Mouse (Mus musculus) midbrain, embryonic 14.5 days (tissue): ENCODE results near the gene Tmc4. TPM values are rescaled to one million over a fixed set of nuclear protein-coding genes. Genes with fewer than 3 reads are reported as not detected.

Source experiments
- ATAC-seq: fragments of 200-750 bp; cut with Nextera tagmentation; 2 replicates; pipeline ENCODE4 v1.8.0; 2017; ENCODE audit warnings: moderate number of reproducible peaks, moderate library complexity; ENCODE audit not compliant: low FRiP score, low TSS enrichment
- DNase-seq: peaks from one replicate; pipeline ENCODE4 v3.0.0-alpha.2; 2015
- H3K27ac ChIP-seq: fragments of 300-500 bp; sonication (generic); replicated peaks from 2 replicates; pipeline ENCODE4 v1.5.1; 2014; ENCODE audit warnings: mild to moderate bottlenecking, low read depth, low read length, moderate library complexity
- H3K27me3 ChIP-seq: fragments of 300-500 bp; sonication (generic); 2 replicates; pipeline ENCODE4 v1.6.1; 2014; ENCODE audit warnings: low read length, control low read depth, mixed read lengths; ENCODE audit not compliant: control insufficient read depth, insufficient read depth
- H3K36me3 ChIP-seq: fragments of 300-500 bp; sonication (generic); 2 replicates; pipeline ENCODE4 v1.6.1; 2014; ENCODE audit warnings: low read length, control low read depth; ENCODE audit not compliant: control insufficient read depth, insufficient read depth
- H3K4me1 ChIP-seq: fragments of 300-500 bp; sonication (generic); 2 replicates; pipeline ENCODE4 v1.6.1; 2014; ENCODE audit warnings: mild to moderate bottlenecking, antibody characterized with exemption, low read length, control low read depth; ENCODE audit not compliant: control insufficient read depth, insufficient read depth
- H3K4me2 ChIP-seq: fragments of 300-500 bp; sonication (generic); 2 replicates; pipeline ENCODE4 v1.6.1; 2014; ENCODE audit warnings: mild to moderate bottlenecking, low read length, moderate library complexity
- H3K4me3 ChIP-seq: fragments of 300-500 bp; sonication (generic); replicated peaks from 2 replicates; pipeline ENCODE4 v1.5.1; 2014; ENCODE audit warnings: low read depth, low read length
- H3K9ac ChIP-seq: fragments of 300-500 bp; sonication (generic); replicated peaks from 2 replicates; pipeline ENCODE4 v1.6.1; 2014; ENCODE audit warnings: mild to moderate bottlenecking, low read length, moderate library complexity
- H3K9me3 ChIP-seq: fragments of 300-500 bp; sonication (generic); 2 replicates; pipeline ENCODE4 v1.6.1; 2016; ENCODE audit warnings: low read length, control low read depth, mixed read lengths; ENCODE audit not compliant: control insufficient read depth
- WGBS: fragments of 180-500 bp; shearing (Covaris S2); extraction: QIAGEN DNeasy Blood & Tissue Kit; methylation state at CpG from one replicate; pipeline ENCODE4 v1.1.7; 2014; 5-methylcytosine and 5-hydroxymethylcytosine counted together
- polyA plus RNA-seq: library from polyadenylated mRNA; unstranded; fragments of >200 nt; fragmentation: Nextera tagmentation; extraction: Ambion mirVana; gene quantifications from 2 replicates; pipeline ENCODE4 v1.2.1, GENCODE M21; 2014

Gene Tmc4
- polyA plus RNA-seq, 1 experiment from 2014 or later: 3.0 TPM

- H3K4me1 ChIP-seq: peaks cover 12% of the 10 kb centered on the region; the same call in 1 of the 2 replicates
- H3K27ac ChIP-seq: peak overlapping the region; percentile 77
- no peak overlapping the region for H3K9ac ChIP-seq
- H3K9me3 ChIP-seq: no peaks in the 10 kb centered on the region
- H3K4me2 ChIP-seq: 0 out of 2 replicates have a peak overlapping the region, but pooled peaks have one; percentile 7
- ATAC-seq: peak; percentile 44
- H3K4me3 ChIP-seq: no peak overlapping the region
- peaks cover 40% of the 10 kb centered on the region for H3K36me3 ChIP-seq
- DNase-seq: peak; percentile 77
- 47% methylated on average over 10 of the region's 10 CpGs for WGBS
- no peaks in the 10 kb centered on the region for H3K27me3 ChIP-seq
These were observed 6.7 kb upstream of the Tmc4 start for GRCm38 (mm10) chr7:3683908-3684550.

- Histone ChIP-seq H3K9ac (no peak overlapping the region), H3K4me3 (no peak overlapping the region), H3K9me3 (no peaks in the 10 kb centered on the region), H3K36me3 (0 out of 2 replicates have a peak, but pooled peaks cover 5% of the 10 kb centered on the region), H3K4me1 (no peaks in the 10 kb centered on the region), H3K27me3 (no peaks in the 10 kb centered on the region), H3K27ac (no peak overlapping the region), H3K4me2 (no peak overlapping the region)
- DNase-seq (no peak), ATAC-seq (no peak)
- 89% methylated on average over 12 of the region's 12 CpGs for WGBS
These were observed 982 bp downstream of the Tmc4 start for GRCm38 (mm10) chr7:3676371-3676770.

DNA sequence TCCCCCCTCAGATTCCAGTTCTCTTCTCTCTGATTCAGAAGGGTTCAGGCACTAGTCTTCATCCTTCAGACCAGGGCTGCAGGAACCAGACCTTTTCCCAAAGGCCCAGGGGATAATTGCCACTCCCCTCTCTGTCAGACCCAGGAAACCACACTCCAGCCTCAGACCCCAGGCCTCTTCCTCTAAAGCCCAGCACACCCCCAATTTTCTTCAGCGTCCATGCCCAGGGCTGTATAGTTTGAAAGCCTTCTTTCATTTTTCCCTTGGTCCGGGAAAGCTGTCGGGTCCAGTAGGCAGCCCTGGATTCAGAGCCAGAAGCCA lies 2.2 kb downstream of the Tmc4 start:
- Histone ChIP-seq H3K27ac (no peak overlapping the region), H3K9me3 (no peaks in the 10 kb centered on the region), H3K4me3 (no peak overlapping the region), H3K9ac (no peak overlapping the region), H3K4me1 (no peaks in the 10 kb centered on the region), H3K27me3 (no peaks in the 10 kb centered on the region), H3K36me3 (0 out of 2 replicates have a peak, but pooled peaks cover 5% of the 10 kb centered on the region), H3K4me2 (no peak overlapping the region)
- DNase-seq: no peak
- ATAC-seq: no peak
- whole genome bisulfite sequencing: 82% methylated on average over 3 of the region's 3 CpGs

GRCm38 (mm10) chr7:3674507-3675227 lies 2.7 kb downstream of the Tmc4 start:
- 0 out of 2 replicates have a peak, but pooled peaks cover 5% of the 10 kb centered on the region for H3K36me3 ChIP-seq
- H3K4me1 ChIP-seq: no peaks in the 10 kb centered on the region
- 67% methylated on average over 10 of the region's 10 CpGs for WGBS
- peak; percentile 93 for DNase-seq
- no peak overlapping the region for H3K4me2 ChIP-seq
- H3K27ac ChIP-seq: no peak overlapping the region
- no peaks in the 10 kb centered on the region for H3K9me3 ChIP-seq
- no peaks in the 10 kb centered on the region for H3K27me3 ChIP-seq
- H3K9ac ChIP-seq: no peak overlapping the region
- H3K4me3 ChIP-seq: no peak overlapping the region
- ATAC-seq: peak; percentile 85; the same call in 1 of the 2 replicates

GRCm38 (mm10) chr7:3666921-3667391 lies 10.4 kb downstream of the Tmc4 start:
- DNase-seq: no peak
- WGBS: 18% methylated on average over 14 of the region's 14 CpGs
- H3K27ac ChIP-seq: no peak overlapping the region
- no peak overlapping the region for H3K4me3 ChIP-seq
- no peaks in the 10 kb centered on the region for H3K27me3 ChIP-seq
- no peak overlapping the region for H3K9ac ChIP-seq
- H3K36me3 ChIP-seq: peaks cover 15% of the 10 kb centered on the region
- H3K4me2 ChIP-seq: no peak overlapping the region
- peaks cover 7% of the 10 kb centered on the region; the same call in 1 of the 2 replicates for H3K4me1 ChIP-seq
- no peak for ATAC-seq
- H3K9me3 ChIP-seq: no peaks in the 10 kb centered on the region

DNA sequence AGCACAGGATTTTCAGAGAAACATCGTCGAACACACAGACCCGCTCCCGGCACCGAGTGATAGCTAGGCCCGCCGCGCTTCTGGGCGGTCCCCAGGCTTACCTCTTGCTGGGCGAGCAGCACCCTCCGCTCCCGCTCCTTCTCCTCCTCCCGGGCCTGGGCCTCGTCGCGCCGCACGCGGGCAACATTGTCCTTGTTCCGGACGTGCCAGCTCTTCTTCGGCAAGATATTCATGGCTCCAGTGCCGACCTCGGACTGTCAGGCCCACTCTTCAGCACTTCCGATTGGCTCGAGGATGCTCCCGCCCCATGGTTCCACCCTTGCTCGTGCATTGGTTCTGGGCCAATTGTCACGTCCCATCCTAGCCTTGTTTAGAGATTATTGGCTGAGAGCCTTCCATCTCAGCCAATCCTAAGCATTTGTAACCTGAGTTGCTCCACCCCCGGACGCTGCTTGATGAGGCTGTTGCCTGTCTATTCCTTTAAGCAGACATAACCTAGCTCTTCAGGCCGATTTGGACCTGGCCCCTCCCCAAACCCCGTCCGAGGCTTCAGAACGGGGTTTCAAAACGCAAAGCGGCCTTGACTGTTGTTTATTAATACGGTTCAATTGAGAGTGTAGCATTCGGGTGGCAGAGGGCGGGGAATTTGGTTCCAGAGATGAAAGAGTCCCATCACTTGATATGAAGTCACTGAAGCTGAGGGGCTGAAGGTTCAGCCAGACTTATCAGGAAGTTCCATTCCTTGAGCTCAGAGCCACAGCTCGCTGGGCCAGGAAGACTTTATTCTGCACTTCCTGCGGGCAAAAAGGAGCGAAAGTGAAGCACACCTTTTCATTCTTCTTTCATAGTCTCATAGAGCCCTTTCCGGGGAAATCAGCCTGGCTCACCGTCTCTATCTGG lies 11.9 kb downstream of the Tmc4 start, which contains the start of gene Leng1:
Gene Leng1, minus strand, starts transcription at position 626 of the 900 bp plus-strand sequence.
- Histone ChIP-seq H3K27me3 (no peaks in the 10 kb centered on the region), H3K4me3 (peak within 1 kb of the TSS; percentile 52), H3K4me2 (peak within 1 kb of the TSS; percentile 76), H3K9ac (peak within 1 kb of the TSS; percentile 51), H3K27ac (peak within 1 kb of the TSS; percentile 69), H3K36me3 (peaks cover 27% of the 10 kb centered on the region), H3K9me3 (no peaks in the 10 kb centered on the region), H3K4me1 (peaks cover 7% of the 10 kb centered on the region; the same call in 1 of the 2 replicates)
- ATAC-seq (peak; percentile 99), DNase-seq (peak; percentile 97)
- 4% methylated on average over 45 of the region's 45 CpGs for WGBS

GRCm38 (mm10) chr7:3664524-3665214 lies 12.7 kb downstream of the Tmc4 start:
- DNase-seq: no peak
- Histone ChIP-seq H3K4me2 (peak overlapping the region; percentile 76), H3K4me3 (peak overlapping the region; percentile 52), H3K27ac (peak overlapping the region; percentile 69), H3K27me3 (no peaks in the 10 kb centered on the region), H3K4me1 (peaks cover 7% of the 10 kb centered on the region; the same call in 1 of the 2 replicates), H3K9ac (peak overlapping the region; percentile 51), H3K36me3 (peaks cover 35% of the 10 kb centered on the region), H3K9me3 (no peaks in the 10 kb centered on the region)
- WGBS: 28% methylated on average over 15 of the region's 15 CpGs
- peak; percentile 16; the same call in 1 of the 2 replicates for ATAC-seq

DNA sequence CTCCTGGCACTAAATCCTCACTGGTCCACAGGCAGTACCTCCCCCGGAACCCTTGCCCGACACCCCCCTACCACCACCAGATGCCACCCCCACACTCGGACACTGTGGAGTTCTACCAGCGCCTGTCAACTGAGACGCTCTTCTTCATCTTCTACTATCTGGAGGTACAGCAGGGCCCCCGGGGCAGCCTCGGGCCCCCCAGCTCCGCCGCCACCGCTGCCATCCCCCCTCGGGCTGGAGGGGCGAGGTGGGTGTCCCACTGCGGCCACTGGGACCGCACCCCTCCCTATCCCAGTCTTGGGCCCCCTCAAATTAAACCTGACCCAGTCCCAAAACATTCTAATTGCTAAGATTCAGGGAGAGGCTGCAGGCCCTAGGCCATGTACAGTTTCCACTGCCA lies 18.8 kb downstream of the Tmc4 start:
- Histone ChIP-seq H3K4me3 (no peak overlapping the region), H3K27ac (no peak overlapping the region), H3K4me1 (no peaks in the 10 kb centered on the region), H3K9me3 (no peaks in the 10 kb centered on the region), H3K36me3 (peaks cover 96% of the 10 kb centered on the region), H3K4me2 (no peak overlapping the region), H3K9ac (no peak overlapping the region), H3K27me3 (no peaks in the 10 kb centered on the region)
- no peak for DNase-seq
- 96% methylated on average over 14 of the region's 14 CpGs for WGBS
- no peak for ATAC-seq
